Mouse (Mus musculus) mammary gland, adult 2 months (tissue): Measurements from ENCODE around the gene 1190007I07Rik. TPM values are rescaled to one million over a fixed set of nuclear protein-coding genes. Genes with fewer than 3 reads are reported as not detected.

Experiments
- polyA plus RNA-seq: library from polyadenylated mRNA; depleted of rRNA; stranded (reverse); fragments of >200 nt; gene quantifications from 2 replicates; pipeline ENCODE4 v1.2.3, GENCODE M21; 2012; ENCODE audit warnings: low replicate concordance; rRNA removed

Gene 1190007I07Rik
- 44.0 and 57.7 TPM in 2 replicates for polyA plus RNA-seq

GRCm38 (mm10) chr10:82622671-82623552 is at the start of gene 1190007I07Rik:
TSS of gene 1190007I07Rik (minus strand) at chr10:82623228.

GRCm38 (mm10) chr10:82629586-82630255 is 6.7 kb upstream of the 1190007I07Rik start, which contains the start of gene Tdg:
TSS of gene Tdg (plus strand) at chr10:82629828.

Other genes starting within 250 kb of the 1190007I07Rik start
- not detected in 2 replicates for gene Gm1553, start 130.6 kb downstream of the 1190007I07Rik start, polyA plus RNA-seq
- 13.3 and 19.5 TPM in 2 replicates for gene Tdg, start 6.6 kb upstream of the 1190007I07Rik start, polyA plus RNA-seq
- gene Glt8d2, start 67.4 kb upstream of the 1190007I07Rik start, polyA plus RNA-seq = 4.5 and 7.9 TPM in 2 replicates
- gene Hcfc2, start 72.9 kb upstream of the 1190007I07Rik start, polyA plus RNA-seq = 5.9 and 12.3 TPM in 2 replicates
- 4.8 and 10.4 TPM in 2 replicates for gene Nfyb, start 140.9 kb upstream of the 1190007I07Rik start, polyA plus RNA-seq
- gene Txnrd1, start 210.7 kb upstream of the 1190007I07Rik start, polyA plus RNA-seq = 27.4 and 31.7 TPM in 2 replicates
- 0.39 TPM in 1 of 2 replicates, not detected in the other for gene Eid3, start 243.4 kb upstream of the 1190007I07Rik start, polyA plus RNA-seq